Mouse (Mus musculus) ES-Bruce4 (cell line): Measurements from ENCODE around the gene Tmem108.

Experiments
- CTCF ChIP-seq: IDR thresholded peaks from one replicate; pipeline ENCODE4 v1.8.1; 2011; ENCODE audit warnings: low read depth, low read length
- POLR2A ChIP-seq: IDR thresholded peaks from one replicate; pipeline ENCODE4 v1.8.1; 2011; ENCODE audit warnings: low read length; ENCODE audit not compliant: insufficient read depth

DNA sequence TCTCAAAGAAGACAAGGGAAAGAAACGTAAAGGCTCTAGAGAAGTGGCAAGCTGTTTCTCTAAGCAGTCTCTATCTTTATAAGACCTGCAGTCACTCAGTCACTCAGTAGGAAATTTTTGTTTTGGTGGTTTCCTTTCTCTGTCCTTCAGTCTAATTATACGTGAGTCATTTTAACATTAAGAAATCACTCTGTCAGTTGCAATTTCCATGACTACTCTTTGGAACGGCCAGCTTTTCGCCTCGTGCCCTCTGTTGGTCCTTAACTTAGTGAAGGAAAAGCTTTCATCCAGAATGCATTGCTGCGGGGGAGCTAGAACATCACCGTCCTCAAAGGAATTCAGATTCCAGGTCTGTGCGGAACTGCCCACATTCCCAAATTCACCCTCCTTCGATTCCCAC lies 11.1 kb downstream of the Tmem108 start:
- no peak for TF ChIP-seq POLR2A
- no peak for TF ChIP-seq CTCF
